Mouse (Mus musculus) urinary bladder, adult 2 months (tissue): Measurements from ENCODE around the gene Fasn. TPM values are rescaled to one million over a fixed set of nuclear protein-coding genes. Genes with fewer than 3 reads are reported as not detected.

ENCODE experiments used
- DNase-seq: peaks from one replicate; pipeline ENCODE4 v3.0.0; 2022; ENCODE audit warnings: low spot score
- polyA plus RNA-seq: library from polyadenylated mRNA; depleted of rRNA; stranded (reverse); fragments of >200 nt; gene quantifications from 2 replicates; pipeline ENCODE4 v1.2.3, GENCODE M21; 2012; rRNA removed

Fasn gene
- polyA plus RNA-seq, 1 experiment = 187 TPM

GRCm38 (mm10) chr11:120761811-120762671, 62.3 kb downstream of the Fasn start:
- DNase-seq = no peak

- DNase-seq = no peak
Observed at GRCm38 (mm10) chr11:120760236-120760635, 64.1 kb downstream of the Fasn start.

Other genes starting within 250 kb of the Fasn start
- gene Arhgdia, start 242.9 kb downstream of the Fasn start, polyA plus RNA-seq = 399 and 409 TPM in 2 replicates
- gene Alyref, start 226.2 kb downstream of the Fasn start, polyA plus RNA-seq = 56.2 and 57.6 TPM in 2 replicates
- 112 and 116 TPM in 2 replicates for gene Anapc11, start 226.1 kb downstream of the Fasn start, polyA plus RNA-seq
- gene Npb, start 216.1 kb downstream of the Fasn start, polyA plus RNA-seq = 0.40 and 0.62 TPM in 2 replicates
- 87.2 and 120 TPM in 2 replicates for gene Pcyt2, start 206.6 kb downstream of the Fasn start, polyA plus RNA-seq
- 78.6 and 107 TPM in 2 replicates for gene Sirt7, start 199.3 kb downstream of the Fasn start, polyA plus RNA-seq
- 50.1 and 62.5 TPM in 2 replicates for gene Mafg, start 190.9 kb downstream of the Fasn start, polyA plus RNA-seq
- gene Pycr1, start 180.8 kb downstream of the Fasn start, polyA plus RNA-seq = 15.5 and 18.5 TPM in 2 replicates
- 0.07 and 0.21 TPM in 2 replicates for gene Myadml2, start 176.4 kb downstream of the Fasn start, polyA plus RNA-seq
- 13.0 and 16.6 TPM in 2 replicates for gene Notum, start 163.4 kb downstream of the Fasn start, polyA plus RNA-seq
- 50.8 and 52.2 TPM in 2 replicates for gene Aspscr1, start 151.6 kb downstream of the Fasn start, polyA plus RNA-seq
- 62.3 and 76.0 TPM in 2 replicates for gene Cenpx, start 110.8 kb downstream of the Fasn start, polyA plus RNA-seq
- 54.6 and 66.6 TPM in 2 replicates for gene Lrrc45, start 110.6 kb downstream of the Fasn start, polyA plus RNA-seq
- 14.6 and 17.4 TPM in 2 replicates for gene Rac3, start 103.1 kb downstream of the Fasn start, polyA plus RNA-seq
- 58.1 and 60.6 TPM in 2 replicates for gene Dcxr, start 97.3 kb downstream of the Fasn start, polyA plus RNA-seq
- gene Cbr2, start 92.4 kb downstream of the Fasn start, polyA plus RNA-seq = 349 and 361 TPM in 2 replicates
- gene Hmga1b, start 61.8 kb downstream of the Fasn start, polyA plus RNA-seq = 1.7 and 2.1 TPM in 2 replicates
- gene Rfng, start 40.3 kb downstream of the Fasn start, polyA plus RNA-seq = 25.7 and 27.4 TPM in 2 replicates
- gene Gps1, start 40.3 kb downstream of the Fasn start, polyA plus RNA-seq = 119 and 149 TPM in 2 replicates
- 36.1 and 39.1 TPM in 2 replicates for gene Dus1l, start 28.1 kb downstream of the Fasn start, polyA plus RNA-seq
- gene Ccdc57, start 108.3 kb upstream of the Fasn start, polyA plus RNA-seq = 3.8 and 4.1 TPM in 2 replicates
- 16.5 and 17.3 TPM in 2 replicates for gene Slc16a3, start 123.9 kb upstream of the Fasn start, polyA plus RNA-seq
- gene Csnk1d, start 166.8 kb upstream of the Fasn start, polyA plus RNA-seq = 106 and 110 TPM in 2 replicates
- 1.1 and 1.6 TPM in 2 replicates for gene Cd7, start 214.9 kb upstream of the Fasn start, polyA plus RNA-seq
- not detected in 2 replicates for gene Sectm1b, start 239.0 kb upstream of the Fasn start, polyA plus RNA-seq